Mouse (Mus musculus): ENCODE results near the gene Lrcol1. TPM values are rescaled to one million over a fixed set of nuclear protein-coding genes. Genes with fewer than 3 reads are reported as not detected.
A peak's percentile ranks its signal among the peaks of the same experiment; 100 is the strongest.

Lrcol1 gene
- polyA plus RNA-seq, 1 experiment from 2014 or later: not detected

- 86% methylated on average over 8 of the region's 8 CpGs for WGBS
- H3K4me1 ChIP-seq (ENCODE audit: control insufficient read depth, insufficient read depth, low read length): peaks cover 6% of the 10 kb centered on the region; the same call in 1 of the 2 replicates
- H3K9me3 ChIP-seq (ENCODE audit: control insufficient read depth, low read length): no peaks in the 10 kb centered on the region
- H3K9ac ChIP-seq (replicated peaks; ENCODE audit: low read depth, low read length): no peak overlapping the region
- H3K27me3 ChIP-seq (ENCODE audit: control insufficient read depth, insufficient read depth, low read length): peaks cover 5% of the 10 kb centered on the region; the same call in 1 of the 2 replicates
- no peak for ATAC-seq (ENCODE audit: low read depth)
- H3K36me3 ChIP-seq (ENCODE audit: control insufficient read depth, insufficient read depth, low read length): no peaks in the 10 kb centered on the region
- H3K27ac ChIP-seq (ENCODE audit: low read depth, low read length): no peak overlapping the region
- H3K4me3 ChIP-seq (ENCODE audit: low read depth, low read length): no peak overlapping the region
- no peak overlapping the region for H3K4me2 ChIP-seq (ENCODE audit: low read depth, low read length)
Observed at GRCm38 (mm10) chr5:110347006-110347405, 2.5 kb downstream of the Lrcol1 start.

- H3K4me1 ChIP-seq (ENCODE audit: control insufficient read depth, insufficient read depth, low read length): no peaks in the 10 kb centered on the region
- no peak overlapping the region for H3K4me2 ChIP-seq (ENCODE audit: low read depth, low read length)
- H3K9me3 ChIP-seq (ENCODE audit: control insufficient read depth, low read length): no peaks in the 10 kb centered on the region
- WGBS: 23% methylated on average over 7 of the region's 7 CpGs
- H3K4me3 ChIP-seq (ENCODE audit: low read depth, low read length): no peak overlapping the region
- no peak overlapping the region for H3K27ac ChIP-seq (ENCODE audit: low read depth, low read length)
- no peak overlapping the region for H3K9ac ChIP-seq (replicated peaks; ENCODE audit: low read depth, low read length)
- no peaks in the 10 kb centered on the region for H3K27me3 ChIP-seq (ENCODE audit: control insufficient read depth, insufficient read depth, low read length)
- H3K36me3 ChIP-seq (ENCODE audit: control insufficient read depth, insufficient read depth, low read length): no peaks in the 10 kb centered on the region
- ATAC-seq (ENCODE audit: low read depth): no peak
Observed at GRCm38 (mm10) chr5:110354716-110355115, 10.2 kb downstream of the Lrcol1 start.

- H3K9me3 ChIP-seq (ENCODE audit: control insufficient read depth, low read length): no peaks in the 10 kb centered on the region
- ATAC-seq (ENCODE audit: low read depth): peak; percentile 75
- H3K36me3 ChIP-seq (ENCODE audit: control insufficient read depth, insufficient read depth, low read length): no peaks in the 10 kb centered on the region; the same call in 1 of the 2 replicates
Observed at GRCm38 (mm10) chr5:110357531-110358179, 13.1 kb downstream of the Lrcol1 start.

GRCm38 (mm10) chr5:110361465-110361864 is 16.9 kb downstream of the Lrcol1 start:
- 88% methylated on average over 6 of the region's 6 CpGs for WGBS

More at GRCm38 (mm10) chr5:110357531-110358179, 13.1 kb downstream of the Lrcol1 start:
- no peak overlapping the region for H3K9ac ChIP-seq (replicated peaks; ENCODE audit: low read depth, low read length)
- no peaks in the 10 kb centered on the region; the same call in 1 of the 2 replicates for H3K27me3 ChIP-seq (ENCODE audit: control insufficient read depth, insufficient read depth, low read length)
- no peak overlapping the region for H3K4me2 ChIP-seq (ENCODE audit: low read depth, low read length)
- 20% methylated on average over 9 of the region's 9 CpGs for WGBS
- H3K27ac ChIP-seq (ENCODE audit: low read depth, low read length): no peak overlapping the region; the same call in 1 of the 2 replicates
- H3K4me3 ChIP-seq (ENCODE audit: low read depth, low read length): no peak overlapping the region
- no peaks in the 10 kb centered on the region for H3K4me1 ChIP-seq (ENCODE audit: control insufficient read depth, insufficient read depth, low read length)

GRCm38 (mm10) chr5:110362813-110363178 is 18.3 kb downstream of the Lrcol1 start:
- Histone ChIP-seq H3K9ac (replicated peaks; ENCODE audit: low read depth, low read length) (peak overlapping the region; percentile 54), H3K27ac (ENCODE audit: low read depth, low read length) (no peak overlapping the region), H3K9me3 (ENCODE audit: control insufficient read depth, low read length) (no peaks in the 10 kb centered on the region), H3K36me3 (ENCODE audit: control insufficient read depth, insufficient read depth, low read length) (peaks cover 8% of the 10 kb centered on the region), H3K4me1 (ENCODE audit: control insufficient read depth, insufficient read depth, low read length) (peaks cover 8% of the 10 kb centered on the region; the same call in 1 of the 2 replicates), H3K4me3 (ENCODE audit: low read depth, low read length) (peak overlapping the region; percentile 36), H3K4me2 (ENCODE audit: low read depth, low read length) (peak overlapping the region; percentile 80), H3K27me3 (ENCODE audit: control insufficient read depth, insufficient read depth, low read length) (no peaks in the 10 kb centered on the region; the same call in 1 of the 2 replicates)
- peak; percentile 26 for ATAC-seq (ENCODE audit: low read depth)
- WGBS: 1% methylated on average over 28 of the region's 28 CpGs

More at GRCm38 (mm10) chr5:110361465-110361864, 16.9 kb downstream of the Lrcol1 start:
- Histone ChIP-seq H3K27ac (ENCODE audit: low read depth, low read length) (no peak overlapping the region), H3K4me3 (ENCODE audit: low read depth, low read length) (no peak overlapping the region), H3K9ac (replicated peaks; ENCODE audit: low read depth, low read length) (no peak overlapping the region), H3K27me3 (ENCODE audit: control insufficient read depth, insufficient read depth, low read length) (no peaks in the 10 kb centered on the region; the same call in 1 of the 2 replicates), H3K4me1 (ENCODE audit: control insufficient read depth, insufficient read depth, low read length) (peaks cover 8% of the 10 kb centered on the region; the same call in 1 of the 2 replicates), H3K9me3 (ENCODE audit: control insufficient read depth, low read length) (no peaks in the 10 kb centered on the region), H3K36me3 (ENCODE audit: control insufficient read depth, insufficient read depth, low read length) (no peaks in the 10 kb centered on the region; the same call in 1 of the 2 replicates), H3K4me2 (ENCODE audit: low read depth, low read length) (no peak overlapping the region)
- no peak for ATAC-seq (ENCODE audit: low read depth)

GRCm38 (mm10) chr5:110363179-110363821 is 18.8 kb downstream of the Lrcol1 start:
- Histone ChIP-seq H3K9ac (replicated peaks; ENCODE audit: low read depth, low read length) (peak overlapping the region; percentile 54), H3K4me2 (ENCODE audit: low read depth, low read length) (peak overlapping the region; percentile 80), H3K4me1 (ENCODE audit: control insufficient read depth, insufficient read depth, low read length) (peaks cover 8% of the 10 kb centered on the region; the same call in 1 of the 2 replicates), H3K4me3 (ENCODE audit: low read depth, low read length) (peak overlapping the region; percentile 36), H3K27me3 (ENCODE audit: control insufficient read depth, insufficient read depth, low read length) (no peaks in the 10 kb centered on the region; the same call in 1 of the 2 replicates), H3K36me3 (ENCODE audit: control insufficient read depth, insufficient read depth, low read length) (peaks cover 10% of the 10 kb centered on the region), H3K9me3 (ENCODE audit: control insufficient read depth, low read length) (no peaks in the 10 kb centered on the region), H3K27ac (ENCODE audit: low read depth, low read length) (no peak overlapping the region)
- ATAC-seq (ENCODE audit: low read depth): peak; percentile 83
- 2% methylated on average over 61 of the region's 72 CpGs for WGBS

GRCm38 (mm10) chr5:110363822-110364545 is 19.5 kb downstream of the Lrcol1 start:
- no peaks in the 10 kb centered on the region; the same call in 1 of the 2 replicates for H3K27me3 ChIP-seq (ENCODE audit: control insufficient read depth, insufficient read depth, low read length)
- H3K27ac ChIP-seq (ENCODE audit: low read depth, low read length): no peak overlapping the region
- peak overlapping the region; percentile 54 for H3K9ac ChIP-seq (replicated peaks; ENCODE audit: low read depth, low read length)
- 24% methylated on average over 11 of the region's 11 CpGs for WGBS
- H3K9me3 ChIP-seq (ENCODE audit: control insufficient read depth, low read length): no peaks in the 10 kb centered on the region
- peaks cover 10% of the 10 kb centered on the region for H3K36me3 ChIP-seq (ENCODE audit: control insufficient read depth, insufficient read depth, low read length)
- H3K4me1 ChIP-seq (ENCODE audit: control insufficient read depth, insufficient read depth, low read length): peaks cover 8% of the 10 kb centered on the region; the same call in 1 of the 2 replicates
- peak overlapping the region; percentile 36 for H3K4me3 ChIP-seq (ENCODE audit: low read depth, low read length)
- peak; percentile 10; the same call in 1 of the 2 replicates for ATAC-seq (ENCODE audit: low read depth)
- H3K4me2 ChIP-seq (ENCODE audit: low read depth, low read length): peak overlapping the region; percentile 80

GRCm38 (mm10) chr5:110376802-110377433 is 32.4 kb downstream of the Lrcol1 start:
- no peaks in the 10 kb centered on the region for H3K27me3 ChIP-seq (ENCODE audit: control insufficient read depth, insufficient read depth, low read length)
- H3K9me3 ChIP-seq (ENCODE audit: control insufficient read depth, low read length): no peaks in the 10 kb centered on the region
- H3K36me3 ChIP-seq (ENCODE audit: control insufficient read depth, insufficient read depth, low read length): peaks cover 34% of the 10 kb centered on the region
- H3K4me3 ChIP-seq (ENCODE audit: low read depth, low read length): no peak overlapping the region
- no peak overlapping the region for H3K9ac ChIP-seq (replicated peaks; ENCODE audit: low read depth, low read length)
- H3K4me2 ChIP-seq (ENCODE audit: low read depth, low read length): no peak overlapping the region
- H3K27ac ChIP-seq (ENCODE audit: low read depth, low read length): no peak overlapping the region
- WGBS: 57% methylated on average over 8 of the region's 8 CpGs
- ATAC-seq (ENCODE audit: low read depth): peak; percentile 62; the same call in 1 of the 2 replicates
- no peaks in the 10 kb centered on the region for H3K4me1 ChIP-seq (ENCODE audit: control insufficient read depth, insufficient read depth, low read length)

All from neural tube, embryonic 14.5 days (tissue).